Mouse (Mus musculus): Measurements from ENCODE around the gene Stt3b.

The Stt3b gene

DNA sequence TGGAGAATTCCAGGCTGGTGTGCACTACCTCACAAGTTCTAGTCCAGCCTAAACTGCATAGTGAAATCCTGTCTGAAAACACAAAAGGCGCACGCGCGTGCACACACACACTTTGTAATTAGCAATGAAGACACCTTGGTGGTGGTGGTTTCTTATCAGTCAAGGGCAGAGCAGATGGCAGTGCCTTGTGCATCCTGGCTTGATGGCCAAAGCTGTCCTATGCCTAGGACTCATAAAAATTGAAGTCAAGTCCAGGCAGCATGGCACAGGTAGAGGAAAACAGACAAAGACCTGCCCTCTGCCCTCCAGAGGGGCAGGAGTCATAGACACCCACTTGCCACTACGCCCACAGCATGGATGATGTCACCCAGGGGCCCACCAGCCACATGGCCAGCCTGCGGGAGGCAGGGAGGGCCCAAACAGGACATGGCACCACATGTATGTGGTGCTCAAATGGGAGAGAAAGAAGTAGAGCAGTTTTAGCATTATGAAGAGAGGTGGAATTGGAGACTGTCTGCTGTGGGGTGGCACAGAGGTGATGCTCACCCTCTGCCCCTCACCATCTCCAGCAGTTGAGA is 9.1 kb downstream of the Stt3b start:
- no peak for TF ChIP-seq GATA4 (IDR thresholded peaks at IDR 0.05; ENCODE audit: insufficient replicate concordance, low read length)

DNA sequence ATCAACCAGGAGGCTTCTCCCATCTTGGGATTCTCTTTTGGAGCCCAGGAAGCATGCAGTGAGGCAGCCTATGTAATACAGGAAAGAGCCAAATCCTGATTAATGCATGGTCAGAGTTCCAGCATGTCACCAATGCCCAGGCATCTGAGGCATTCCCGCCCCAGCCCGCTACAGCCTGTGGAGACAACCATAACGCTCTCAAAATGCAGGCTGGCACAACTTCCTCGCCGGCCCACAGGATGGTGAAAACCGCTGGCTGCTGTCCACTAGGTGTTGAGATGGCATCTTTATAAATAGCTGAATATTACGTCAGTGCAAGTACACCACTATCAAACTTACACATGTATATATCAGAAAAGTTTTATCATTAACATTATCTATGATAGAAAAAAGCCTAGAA is 13.5 kb downstream of the Stt3b start:
- TF ChIP-seq GATA4 (IDR thresholded peaks at IDR 0.05; ENCODE audit: insufficient replicate concordance, low read length): no peak

GRCm38 (mm10) chr9:115293920-115294594 is 16.2 kb downstream of the Stt3b start:
- TF ChIP-seq GATA4 (IDR thresholded peaks at IDR 0.05; ENCODE audit: insufficient replicate concordance, low read length): no peak

DNA sequence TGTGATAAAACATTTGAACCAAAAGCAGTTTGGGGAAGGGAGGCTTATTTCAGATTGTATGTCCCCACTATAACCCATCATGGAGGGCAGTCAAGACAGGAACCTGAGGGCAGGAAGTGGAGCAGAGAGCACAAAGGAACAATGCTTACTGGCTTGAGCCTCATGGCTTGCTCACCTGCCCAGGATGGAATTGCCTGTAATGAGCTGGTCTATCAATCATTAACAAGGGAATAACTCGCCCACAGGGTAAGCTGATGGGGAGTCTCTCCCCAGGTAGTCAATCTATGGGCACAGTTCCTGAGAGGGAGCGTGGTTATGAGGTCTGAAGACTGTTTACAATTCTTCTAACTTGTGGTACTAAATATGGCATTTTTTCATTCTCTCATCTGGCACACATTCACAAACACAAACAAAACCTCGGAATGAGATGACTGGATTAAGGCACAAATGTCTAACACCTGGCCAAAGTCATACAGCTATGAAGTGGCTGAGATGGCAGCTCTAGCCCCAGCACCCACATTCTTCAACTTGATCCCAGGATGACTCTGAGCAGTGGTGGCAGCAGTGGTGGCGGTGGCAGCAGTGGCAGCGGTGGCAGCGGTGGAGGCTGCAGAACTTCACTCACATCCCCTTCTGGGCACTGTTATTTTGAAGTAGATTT is 22.3 kb downstream of the Stt3b start:
- TF ChIP-seq GATA4 (IDR thresholded peaks at IDR 0.05; ENCODE audit: insufficient replicate concordance, low read length): no peak

- TF ChIP-seq GATA4 (IDR thresholded peaks at IDR 0.05; ENCODE audit: insufficient replicate concordance, low read length): no peak
Observed at GRCm38 (mm10) chr9:115284385-115284784, 25.8 kb downstream of the Stt3b start.

DNA sequence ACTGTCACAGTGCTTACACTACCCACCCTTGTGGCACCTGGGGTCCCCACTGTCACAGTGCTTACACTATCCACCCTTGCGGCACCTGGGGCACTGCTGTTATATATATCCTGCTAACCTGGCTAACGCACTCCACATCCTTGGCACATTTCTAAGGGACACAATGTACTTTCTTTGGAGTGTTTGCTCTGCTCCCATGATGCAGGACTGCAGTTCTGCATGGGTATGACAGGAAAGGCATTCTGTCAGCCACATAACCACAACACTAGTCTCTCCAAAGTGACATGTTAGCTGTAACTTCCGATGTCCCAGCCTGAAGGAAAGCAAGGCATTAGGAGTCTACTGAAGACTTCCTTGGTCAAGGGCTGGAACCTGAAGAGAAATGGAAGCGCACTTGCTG is 26.8 kb downstream of the Stt3b start:
- TF ChIP-seq GATA4 (IDR thresholded peaks at IDR 0.05; ENCODE audit: insufficient replicate concordance, low read length): no peak

DNA sequence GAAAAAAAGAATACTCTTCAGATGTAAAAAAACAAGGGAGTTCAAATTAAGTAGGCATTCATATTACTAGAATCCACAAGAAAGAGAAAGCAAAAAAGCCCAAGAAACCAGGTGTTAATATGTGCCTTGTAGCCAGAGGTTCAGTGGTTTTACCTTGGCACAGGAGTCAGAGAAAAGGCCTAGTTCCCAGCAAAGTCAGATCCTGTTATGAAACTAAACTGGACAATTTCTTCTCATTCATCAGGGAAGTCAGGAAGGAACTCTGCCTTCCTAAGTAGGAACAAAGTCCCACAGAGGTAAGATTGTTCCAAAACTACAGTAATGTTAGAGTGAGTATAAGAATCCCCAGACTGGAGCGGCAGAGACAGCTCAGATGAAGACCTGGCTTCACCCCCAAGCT is 31.6 kb downstream of the Stt3b start:
- no peak for TF ChIP-seq GATA4 (IDR thresholded peaks at IDR 0.05; ENCODE audit: insufficient replicate concordance, low read length)

DNA sequence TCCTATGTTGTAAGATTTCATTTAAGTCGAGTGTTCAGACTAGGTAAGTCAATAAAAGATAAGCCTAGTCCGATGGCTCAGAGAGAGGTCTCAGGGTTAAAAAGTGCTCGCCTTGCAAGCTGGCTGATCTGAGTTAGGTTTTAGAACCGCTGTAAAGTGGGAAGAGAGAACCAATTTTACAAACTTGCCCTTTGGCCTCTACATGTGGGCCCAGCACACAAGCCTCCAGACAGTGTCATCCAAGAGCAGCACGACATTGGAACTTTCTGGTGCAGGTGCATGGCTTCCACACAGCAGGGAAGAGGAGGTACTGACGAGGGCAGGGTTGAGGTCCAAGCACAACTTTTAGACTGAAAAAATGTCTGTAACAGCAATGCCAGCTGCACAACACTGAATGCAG is 35.4 kb downstream of the Stt3b start:
- TF ChIP-seq GATA4 (IDR thresholded peaks at IDR 0.05; ENCODE audit: insufficient replicate concordance, low read length): no peak

DNA sequence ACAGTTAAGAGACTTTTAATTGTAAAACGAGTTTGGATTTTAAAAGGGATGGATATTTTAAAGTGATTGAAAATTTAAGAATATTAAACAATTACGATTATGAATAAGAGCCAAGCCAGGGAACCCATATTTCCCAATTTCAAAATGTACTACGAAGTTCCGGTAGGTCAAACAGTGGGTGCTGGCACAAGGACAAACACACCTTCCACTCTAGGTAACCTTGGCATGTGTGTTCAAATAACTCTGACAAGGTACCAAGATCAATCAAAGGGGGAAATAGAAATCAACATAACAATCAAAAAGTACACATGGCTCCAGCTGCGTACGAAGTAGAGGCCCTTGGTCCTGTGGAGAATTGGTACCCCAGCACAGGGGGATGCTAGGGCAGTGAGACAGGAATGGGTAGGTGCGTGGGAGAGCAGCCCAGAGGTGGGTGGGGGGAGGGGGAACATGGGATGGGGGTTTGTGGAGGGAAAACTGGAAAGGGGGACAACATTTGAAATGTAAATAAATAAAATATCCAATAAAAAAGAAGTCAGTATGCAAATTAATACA is 37.0 kb downstream of the Stt3b start:
- TF ChIP-seq GATA4 (IDR thresholded peaks at IDR 0.05; ENCODE audit: insufficient replicate concordance, low read length): no peak

DNA sequence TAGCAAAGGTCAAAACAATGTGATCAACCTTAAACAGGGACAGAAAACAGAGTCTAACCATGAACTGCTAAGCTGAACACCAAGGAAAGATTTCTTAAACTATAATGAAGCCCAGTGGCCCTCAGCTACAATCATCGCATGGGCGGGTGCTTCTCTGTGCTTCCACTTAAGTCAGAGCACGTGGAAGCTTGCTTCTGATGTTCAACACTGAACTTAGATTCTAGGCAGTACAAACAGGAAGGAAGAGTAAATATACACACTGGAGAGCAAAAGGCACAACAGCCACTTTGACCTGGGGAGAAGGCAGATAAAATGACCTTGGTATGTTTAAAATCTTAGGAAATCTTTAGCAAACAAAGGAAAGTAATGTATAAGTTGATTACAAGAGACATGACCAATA is 38.7 kb downstream of the Stt3b start:
- no peak for TF ChIP-seq GATA4 (IDR thresholded peaks at IDR 0.05; ENCODE audit: insufficient replicate concordance, low read length)

DNA sequence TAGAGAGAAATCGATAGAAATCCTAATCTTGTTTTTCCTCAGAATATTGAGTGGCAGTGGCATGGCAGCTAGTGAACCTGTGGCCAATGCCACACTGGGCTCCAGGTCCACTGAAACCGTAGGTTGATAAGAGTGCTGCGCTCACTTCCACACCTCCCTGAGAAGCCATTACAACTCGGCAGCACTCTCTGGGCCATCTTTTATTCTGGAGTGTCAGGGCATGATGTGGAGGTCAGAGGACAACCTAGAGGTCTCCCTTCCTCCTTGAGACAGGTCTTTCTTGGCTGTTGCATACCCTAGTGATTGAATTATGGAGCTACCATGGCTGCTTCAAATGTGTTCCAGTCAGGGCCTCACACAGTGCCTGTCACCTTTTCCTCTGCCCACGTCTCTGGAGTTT is 48.3 kb downstream of the Stt3b start:
- TF ChIP-seq GATA4 (IDR thresholded peaks at IDR 0.05; ENCODE audit: insufficient replicate concordance, low read length): no peak

- no peak for TF ChIP-seq GATA4 (IDR thresholded peaks at IDR 0.05; ENCODE audit: insufficient replicate concordance, low read length)
Observed at GRCm38 (mm10) chr9:115261456-115261855, 48.8 kb downstream of the Stt3b start.

DNA sequence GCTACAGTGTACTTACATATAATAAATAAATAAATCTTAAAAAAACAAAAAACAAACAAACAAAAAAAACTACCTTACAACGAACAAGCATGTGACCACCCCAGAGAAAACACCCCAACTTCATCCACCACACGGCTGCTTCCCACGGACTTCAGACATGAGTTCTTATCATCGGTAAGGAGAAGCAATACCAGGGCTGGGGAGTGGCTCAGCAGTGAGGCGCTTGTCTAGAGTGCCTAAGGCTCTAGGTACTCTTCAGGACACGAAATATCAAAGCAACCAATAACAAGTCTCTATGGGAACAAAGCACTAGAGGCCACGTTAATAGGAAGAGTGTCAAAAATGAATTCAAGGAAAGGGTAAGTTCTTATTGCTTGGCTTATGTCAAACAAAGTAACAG is 49.8 kb downstream of the Stt3b start:
- TF ChIP-seq GATA4 (IDR thresholded peaks at IDR 0.05; ENCODE audit: insufficient replicate concordance, low read length): no peak

- no peak for TF ChIP-seq GATA4 (IDR thresholded peaks at IDR 0.05; ENCODE audit: insufficient replicate concordance, low read length)
Observed at GRCm38 (mm10) chr9:115259866-115260265, 50.4 kb downstream of the Stt3b start.

DNA sequence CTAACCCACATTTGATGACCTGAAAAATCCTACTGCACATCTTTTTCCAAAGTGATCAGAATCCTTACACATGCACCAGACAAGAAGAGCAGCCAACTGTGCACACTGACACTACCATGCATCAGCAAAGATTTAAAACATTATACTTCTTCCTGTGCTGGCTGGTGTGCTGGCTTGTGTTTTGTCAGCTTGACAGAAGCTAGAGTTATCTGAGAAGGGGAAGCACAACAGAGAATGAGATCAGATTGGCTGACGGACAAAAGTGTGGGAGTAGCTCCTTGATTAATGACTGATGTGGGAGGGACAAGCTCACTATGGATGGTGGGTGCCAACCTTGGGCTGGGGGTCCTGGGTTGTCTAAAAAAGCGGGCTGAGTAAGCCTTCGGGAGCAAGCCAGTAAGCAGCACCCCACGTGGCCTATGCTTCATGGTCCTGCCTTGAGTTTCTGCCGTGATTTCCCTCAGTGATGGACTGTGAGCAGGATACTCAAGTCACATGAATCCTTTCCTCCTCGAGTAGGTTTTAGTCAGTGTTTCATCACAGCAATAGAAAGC is 52.4 kb downstream of the Stt3b start:
- no peak for TF ChIP-seq GATA4 (IDR thresholded peaks at IDR 0.05; ENCODE audit: insufficient replicate concordance, low read length)

- TF ChIP-seq GATA4 (IDR thresholded peaks at IDR 0.05; ENCODE audit: insufficient replicate concordance, low read length): no peak
Observed at GRCm38 (mm10) chr9:115249145-115249544, 61.1 kb downstream of the Stt3b start.
